Mouse (Mus musculus) embryonic facial prominence, embryonic 14.5 days (tissue): Measurements from ENCODE around the gene Rragd. TPM values are rescaled to one million over a fixed set of nuclear protein-coding genes. Genes with fewer than 3 reads are reported as not detected.
"Not testable (repeated sequence)": the region's sequence is repeated elsewhere in the genome, so short reads cannot be mapped to it uniquely, and the experiment has no call there.

Source experiments
- ATAC-seq: fragments of 200-750 bp; cut with Nextera tagmentation; 2 replicates; pipeline ENCODE4 v1.8.0; 2017; ENCODE audit warnings: low read depth, moderate number of reproducible peaks, moderate TSS enrichment
- DNase-seq: peaks from one replicate; pipeline ENCODE4 v3.0.0-alpha.2; 2015; ENCODE audit warnings: low spot score
- H3K27ac ChIP-seq: fragments of 300-500 bp; sonication (generic); replicated peaks from 2 replicates; pipeline ENCODE4 v1.5.1; 2014; ENCODE audit warnings: low read depth, mild to moderate bottlenecking, low read length, moderate library complexity
- H3K27me3 ChIP-seq: fragments of 300-500 bp; sonication (generic); replicated peaks from 2 replicates; pipeline ENCODE4 v1.6.1; 2014; ENCODE audit warnings: low read length; ENCODE audit not compliant: control insufficient read depth, insufficient read depth
- H3K36me3 ChIP-seq: fragments of 300-500 bp; sonication (generic); 2 replicates; pipeline ENCODE4 v1.6.1; 2014; ENCODE audit warnings: low read length, mixed read lengths; ENCODE audit not compliant: control insufficient read depth, insufficient read depth
- H3K4me1 ChIP-seq: fragments of 300-500 bp; sonication (generic); 2 replicates; pipeline ENCODE4 v1.6.1; 2014; ENCODE audit warnings: antibody characterized with exemption, low read length; ENCODE audit not compliant: control insufficient read depth, insufficient read depth
- H3K4me2 ChIP-seq: fragments of 300-500 bp; sonication (generic); 2 replicates; pipeline ENCODE4 v1.6.1; 2014; ENCODE audit warnings: low read depth, mild to moderate bottlenecking, low read length, moderate library complexity, mixed read lengths
- H3K4me3 ChIP-seq: fragments of 300-500 bp; sonication (generic); 2 replicates; pipeline ENCODE4 v1.5.1; 2014; ENCODE audit warnings: low read depth, mild to moderate bottlenecking, low read length
- H3K9ac ChIP-seq: fragments of 300-500 bp; sonication (generic); 2 replicates; pipeline ENCODE4 v1.6.1; 2014; ENCODE audit warnings: low read depth, mild to moderate bottlenecking, low read length, moderate library complexity, mixed read lengths
- H3K9me3 ChIP-seq: fragments of 300-500 bp; sonication (generic); 2 replicates; pipeline ENCODE4 v1.6.1; 2016; ENCODE audit warnings: low read length; ENCODE audit not compliant: control insufficient read depth
- WGBS: fragments of 180-500 bp; shearing (Covaris S2); extraction: QIAGEN DNeasy Blood & Tissue Kit; methylation state at CpG from one replicate; pipeline ENCODE4 v1.1.7; 2014; 5-methylcytosine and 5-hydroxymethylcytosine counted together
- polyA plus RNA-seq: library from polyadenylated mRNA; unstranded; fragments of >200 nt; fragmentation: Nextera tagmentation; extraction: Ambion mirVana; gene quantifications from 2 replicates; pipeline ENCODE4 v1.2.1, GENCODE M21; 2014

The Rragd gene
- polyA plus RNA-seq, 1 experiment from 2014 or later: 21.8 TPM

DNA sequence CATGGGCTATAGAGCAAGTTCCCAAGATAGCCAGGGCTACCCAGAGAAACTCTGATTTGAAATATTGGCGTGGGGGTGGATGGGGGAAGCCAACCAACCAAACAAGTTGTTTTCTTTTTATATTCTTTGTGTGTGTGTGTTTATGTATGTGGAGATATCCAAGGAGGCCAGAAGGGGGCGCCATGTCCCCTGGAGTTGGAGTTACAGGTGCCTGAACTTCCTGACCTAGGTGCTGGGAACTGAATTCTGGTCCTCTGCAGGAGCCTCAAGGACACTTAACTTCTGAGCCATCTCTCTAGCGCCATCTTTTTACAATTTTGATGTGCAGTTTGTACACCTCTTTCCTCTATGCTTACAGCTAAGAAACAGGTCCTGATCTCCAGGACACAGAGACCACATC, 11.3 kb downstream of the Rragd start:
- H3K4me3 ChIP-seq: no peak overlapping the region
- no peak for ATAC-seq
- H3K4me1 ChIP-seq: no peaks in the 10 kb centered on the region
- DNase-seq: no peak
- H3K9me3 ChIP-seq: no peaks in the 10 kb centered on the region
- H3K27me3 ChIP-seq: no peaks in the 10 kb centered on the region
- WGBS: 72% methylated on average over 3 of the region's 3 CpGs
- H3K9ac ChIP-seq: no peak overlapping the region
- no peaks in the 10 kb centered on the region for H3K36me3 ChIP-seq
- H3K27ac ChIP-seq: no peak overlapping the region
- H3K4me2 ChIP-seq: no peak overlapping the region

DNA sequence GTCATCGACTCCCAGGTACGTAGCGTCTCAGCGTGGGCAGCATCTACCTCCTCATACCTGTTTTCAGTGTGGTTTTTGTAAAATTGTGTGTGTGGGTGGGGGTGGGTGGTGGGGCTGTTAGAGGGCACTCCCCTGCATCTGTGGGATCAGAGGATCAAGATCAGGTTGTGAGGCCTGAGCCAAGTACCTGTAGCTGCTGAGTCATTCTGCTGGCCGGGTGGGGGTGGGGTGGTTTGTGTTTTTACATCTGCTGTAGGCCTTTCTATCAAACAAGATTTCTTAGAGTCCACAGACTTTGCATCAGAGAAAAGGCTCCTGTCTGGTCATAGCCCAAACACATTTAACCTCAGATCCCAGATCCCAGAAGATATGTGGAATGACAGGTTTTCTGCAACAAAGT, 13.2 kb downstream of the Rragd start:
- H3K27me3 ChIP-seq: no peaks in the 10 kb centered on the region
- H3K4me3 ChIP-seq: no peak overlapping the region
- H3K9ac ChIP-seq: no peak overlapping the region
- no peak overlapping the region for H3K27ac ChIP-seq
- DNase-seq (no peak), ATAC-seq (no peak)
- no peaks in the 10 kb centered on the region for H3K9me3 ChIP-seq
- H3K36me3 ChIP-seq: no peaks in the 10 kb centered on the region
- 95% methylated on average over 5 of the region's 5 CpGs for WGBS
- H3K4me1 ChIP-seq: no peaks in the 10 kb centered on the region
- no peak overlapping the region for H3K4me2 ChIP-seq

DNA sequence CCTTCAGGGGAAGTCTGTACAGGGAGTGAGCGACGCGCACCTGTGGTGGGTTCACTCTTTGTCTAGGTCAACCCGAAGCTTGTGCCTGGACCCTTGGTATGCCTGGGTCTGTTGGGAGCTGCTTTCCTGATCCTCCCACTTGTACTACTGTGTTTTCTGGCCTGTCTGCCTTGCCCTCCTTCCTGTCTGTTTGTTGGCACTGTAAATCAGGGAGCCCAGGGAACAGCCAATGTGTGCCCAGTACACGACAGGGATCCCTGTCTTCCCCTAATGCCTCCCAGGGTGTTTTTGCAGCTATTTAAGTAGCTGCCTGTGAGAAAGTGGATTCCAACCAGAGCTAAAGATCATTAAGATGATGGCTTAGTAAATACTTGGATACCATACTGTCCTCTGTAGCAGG, 14.7 kb downstream of the Rragd start:
- no peak for DNase-seq
- no peaks in the 10 kb centered on the region for H3K9me3 ChIP-seq
- 77% methylated on average over 5 of the region's 5 CpGs for WGBS

DNA sequence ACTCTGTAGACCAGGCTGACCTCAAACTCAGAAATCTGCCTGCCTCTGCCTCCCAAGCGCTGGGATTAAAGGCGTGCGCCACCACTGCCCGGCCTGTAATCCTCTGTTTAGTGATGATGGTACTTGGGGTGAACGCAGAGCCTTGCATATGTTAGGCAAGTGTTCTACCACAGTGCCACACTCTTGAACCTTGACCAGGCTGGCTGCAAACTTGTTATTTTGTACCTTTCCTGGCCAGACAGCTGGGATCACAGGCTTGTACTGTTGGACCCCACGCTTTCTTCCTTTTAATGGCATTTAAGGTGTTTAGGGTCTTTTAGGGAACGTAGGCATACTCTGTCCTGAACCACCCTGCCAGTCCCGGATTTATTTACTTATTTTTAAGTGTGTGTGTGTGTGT, 16.2 kb downstream of the Rragd start:
- H3K9me3 ChIP-seq: no peaks in the 10 kb centered on the region
- H3K36me3 ChIP-seq: no peaks in the 10 kb centered on the region
- H3K4me3 ChIP-seq: no peak overlapping the region
- H3K4me1 ChIP-seq: no peaks in the 10 kb centered on the region
- H3K27ac ChIP-seq: no peak overlapping the region
- ATAC-seq (no peak), DNase-seq (no peak)
- no peak overlapping the region for H3K9ac ChIP-seq
- WGBS: 94% methylated on average over 8 of the region's 8 CpGs
- no peak overlapping the region for H3K4me2 ChIP-seq
- H3K27me3 ChIP-seq: no peaks in the 10 kb centered on the region

More for the DNA sequence above, 14.7 kb downstream of the Rragd start:
- Histone ChIP-seq H3K9ac (no peak overlapping the region), H3K27me3 (no peaks in the 10 kb centered on the region), H3K4me3 (no peak overlapping the region), H3K27ac (no peak overlapping the region), H3K4me2 (no peak overlapping the region), H3K36me3 (no peaks in the 10 kb centered on the region), H3K4me1 (no peaks in the 10 kb centered on the region)
- ATAC-seq: no peak

DNA sequence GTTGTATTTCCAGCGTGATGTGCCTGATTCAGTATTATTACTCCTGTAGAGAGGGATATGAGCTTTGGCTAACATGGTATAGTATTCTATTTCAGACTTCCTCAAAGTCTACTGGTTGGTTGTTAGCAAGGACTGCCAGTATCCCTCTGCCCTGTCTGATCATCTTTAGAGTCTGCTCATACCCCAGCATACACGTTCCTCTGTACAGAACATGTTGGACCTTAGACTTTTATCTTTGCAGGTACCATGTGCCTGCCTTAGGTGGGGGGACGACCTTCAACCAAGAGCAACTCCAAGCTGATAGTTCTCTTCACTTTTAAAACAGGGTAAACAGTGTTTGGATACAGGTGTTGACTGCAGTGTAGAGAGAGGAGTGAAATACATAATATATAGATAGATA, 19.2 kb downstream of the Rragd start:
- no peak overlapping the region for H3K4me2 ChIP-seq
- no peaks in the 10 kb centered on the region for H3K9me3 ChIP-seq
- no peak overlapping the region for H3K27ac ChIP-seq
- H3K27me3 ChIP-seq: no peaks in the 10 kb centered on the region
- H3K4me1 ChIP-seq: no peaks in the 10 kb centered on the region
- 76% methylated on average over 3 of the region's 3 CpGs for WGBS
- H3K9ac ChIP-seq: no peak overlapping the region
- DNase-seq: no peak
- no peak overlapping the region for H3K4me3 ChIP-seq
- ATAC-seq: no peak
- no peaks in the 10 kb centered on the region for H3K36me3 ChIP-seq

DNA sequence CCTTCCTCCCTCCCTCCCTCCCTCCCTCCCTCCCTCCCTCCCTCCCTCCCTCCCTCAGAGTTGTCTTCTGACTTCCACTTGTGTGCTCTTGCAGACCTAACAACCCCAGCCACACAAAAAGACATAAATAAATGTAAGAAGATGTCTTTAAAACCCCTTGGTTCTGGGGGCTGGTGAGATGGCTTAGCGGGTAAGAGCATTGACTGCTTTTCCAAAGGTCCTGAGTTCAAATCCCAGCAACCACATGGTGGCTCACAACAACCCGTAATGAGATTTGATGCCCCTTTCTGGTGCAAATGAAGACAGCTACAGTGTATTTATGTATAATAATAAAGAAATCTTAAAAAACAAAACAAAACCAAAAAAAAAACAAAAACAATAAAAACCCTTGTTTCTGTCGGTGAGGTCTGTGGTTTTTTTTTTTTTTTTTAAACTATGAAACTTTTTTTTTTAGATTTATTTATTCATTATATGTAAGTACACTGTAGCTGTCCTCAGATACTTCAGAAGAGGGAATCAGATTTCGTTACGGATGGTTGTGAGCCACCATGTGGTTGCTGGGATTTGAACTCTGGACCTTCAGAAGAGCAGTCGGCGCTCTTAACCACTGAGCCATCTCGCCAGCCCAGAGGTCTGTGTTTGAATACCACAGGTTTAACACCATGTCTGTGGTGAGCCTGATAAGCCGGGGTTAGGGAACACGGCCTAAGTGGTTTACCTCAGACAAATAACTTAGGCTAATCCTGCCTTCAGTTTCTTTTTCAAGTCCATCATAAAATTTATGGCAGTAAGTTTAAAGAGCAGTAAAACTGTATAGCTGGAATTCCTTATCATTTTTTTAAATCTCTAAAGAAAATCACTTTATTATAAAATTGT, 23.0 kb downstream of the Rragd start:
- H3K4me3 ChIP-seq, H3K27me3 ChIP-seq, H3K27ac ChIP-seq, H3K4me1 ChIP-seq, H3K36me3 ChIP-seq, H3K4me2 ChIP-seq, H3K9ac ChIP-seq, H3K9me3 ChIP-seq, DNase-seq, ATAC-seq: not testable (repeated sequence)
- 87% methylated on average over 10 of the region's 10 CpGs for WGBS

DNA sequence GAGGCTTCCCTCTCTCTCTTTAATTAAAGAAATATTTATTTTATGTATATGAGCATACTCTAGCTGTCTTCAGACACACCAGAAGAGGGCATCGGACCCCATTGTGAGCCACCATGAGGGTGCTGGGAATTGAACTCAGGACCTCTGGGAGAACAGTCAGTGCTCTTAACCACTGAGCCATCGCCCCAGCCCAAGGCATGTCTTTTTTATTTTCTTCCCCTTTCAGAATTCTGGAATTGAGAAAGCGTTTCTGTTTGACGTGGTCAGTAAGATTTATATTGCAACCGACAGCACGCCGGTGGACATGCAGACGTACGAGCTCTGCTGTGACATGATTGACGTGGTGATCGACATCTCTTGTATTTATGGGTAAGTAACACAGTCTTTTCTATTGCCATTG, 24.0 kb downstream of the Rragd start:
- 90% methylated on average over 11 of the region's 11 CpGs for WGBS
- ATAC-seq: no peak
- no peak overlapping the region for H3K4me2 ChIP-seq

DNA sequence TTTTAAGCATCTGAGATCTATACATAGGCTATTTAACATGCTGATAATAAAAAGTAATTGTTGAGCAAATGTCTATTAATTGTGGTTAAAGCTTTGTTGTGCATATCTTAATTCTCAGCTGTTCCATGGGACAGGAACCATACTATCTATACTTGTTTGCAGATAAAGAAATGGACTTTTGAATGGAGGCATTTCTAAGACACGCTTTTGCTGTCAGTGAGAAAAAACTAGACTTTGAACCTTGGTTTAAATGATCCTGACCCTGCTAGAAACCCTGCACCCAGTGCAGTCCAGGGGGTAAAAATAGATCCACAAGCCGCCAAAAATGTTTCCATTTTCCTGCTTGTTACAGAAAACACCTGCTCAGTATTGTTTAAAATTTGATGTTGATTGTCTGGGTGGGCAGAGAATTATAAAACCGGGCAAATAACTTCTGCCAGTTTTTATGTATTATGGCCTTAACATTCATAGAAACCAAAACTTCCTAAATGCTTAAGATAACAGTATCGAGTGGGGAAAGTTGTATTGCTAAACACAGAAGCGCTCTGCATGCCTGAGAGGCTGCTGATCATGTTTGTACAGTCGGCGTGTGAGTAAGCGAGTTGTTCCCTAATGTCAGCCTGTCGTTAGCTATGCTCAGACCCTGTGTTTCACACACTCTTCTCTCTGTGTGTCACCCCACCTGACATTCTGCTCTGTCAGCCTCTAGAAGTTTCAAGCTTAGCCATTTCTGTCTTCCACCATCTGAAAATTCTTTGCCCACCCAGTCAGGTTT, 24.8 kb downstream of the Rragd start:
- WGBS: 85% methylated on average over 9 of the region's 9 CpGs
- H3K4me1 ChIP-seq: no peaks in the 10 kb centered on the region

More for the DNA sequence above, 24.0 kb downstream of the Rragd start:
- Histone ChIP-seq H3K27ac (no peak overlapping the region), H3K27me3 (no peaks in the 10 kb centered on the region), H3K36me3 (no peaks in the 10 kb centered on the region), H3K9ac (no peak overlapping the region), H3K4me1 (no peaks in the 10 kb centered on the region), H3K9me3 (no peaks in the 10 kb centered on the region), H3K4me3 (no peak overlapping the region)
- DNase-seq: no peak

More for the DNA sequence above, 24.8 kb downstream of the Rragd start:
- Histone ChIP-seq H3K36me3 (no peaks in the 10 kb centered on the region), H3K27me3 (no peaks in the 10 kb centered on the region), H3K9me3 (no peaks in the 10 kb centered on the region), H3K4me2 (no peak overlapping the region), H3K4me3 (no peak overlapping the region), H3K9ac (no peak overlapping the region), H3K27ac (no peak overlapping the region)
- no peak for ATAC-seq
- no peak for DNase-seq
